Mouse (Mus musculus) neural tube, embryonic 15.5 days (tissue): ENCODE results near the gene Xkr7. TPM values are rescaled to one million over a fixed set of nuclear protein-coding genes. Genes with fewer than 3 reads are reported as not detected.
A peak's percentile ranks its signal among the peaks of the same experiment; 100 is the strongest.

Experiments
- ATAC-seq: fragments of 200-750 bp; cut with Nextera tagmentation; 2 replicates; pipeline ENCODE4 v1.8.0; 2017; ENCODE audit warnings: mild to moderate bottlenecking, moderate TSS enrichment, moderate library complexity; ENCODE audit not compliant: low FRiP score
- H3K27ac ChIP-seq: fragments of 300-500 bp; sonication (generic); replicated peaks from 2 replicates; pipeline ENCODE4 v1.5.1; 2015; ENCODE audit warnings: mild to moderate bottlenecking, inconsistent platforms
- H3K27me3 ChIP-seq: fragments of 300-500 bp; sonication (generic); replicated peaks from 2 replicates; pipeline ENCODE4 v1.6.1; 2015; ENCODE audit warnings: inconsistent platforms
- H3K36me3 ChIP-seq: fragments of 300-500 bp; sonication (generic); 2 replicates; pipeline ENCODE4 v1.6.1; 2015; ENCODE audit warnings: inconsistent platforms
- H3K4me1 ChIP-seq: fragments of 300-500 bp; sonication (generic); 2 replicates; pipeline ENCODE4 v1.6.1; 2015; ENCODE audit warnings: inconsistent platforms
- H3K4me2 ChIP-seq: fragments of 300-500 bp; sonication (generic); 2 replicates; pipeline ENCODE4 v1.6.1; 2015; ENCODE audit warnings: inconsistent platforms, mild to moderate bottlenecking, moderate library complexity
- H3K4me3 ChIP-seq: fragments of 300-500 bp; sonication (generic); replicated peaks from 2 replicates; pipeline ENCODE4 v1.5.1; 2015; ENCODE audit warnings: mild to moderate bottlenecking, inconsistent platforms
- H3K9ac ChIP-seq: fragments of 300-500 bp; sonication (generic); replicated peaks from 2 replicates; pipeline ENCODE4 v1.6.1; 2015; ENCODE audit warnings: mild to moderate bottlenecking, inconsistent platforms
- H3K9me3 ChIP-seq: fragments of 300-500 bp; sonication (generic); replicated peaks from 2 replicates; pipeline ENCODE4 v1.6.1; 2016; ENCODE audit warnings: inconsistent platforms
- WGBS: fragments of 180-500 bp; shearing (Covaris S2); methylation state at CpG from one replicate; pipeline ENCODE4 v1.1.7; 2015; ENCODE audit warnings: mixed read lengths; 5-methylcytosine and 5-hydroxymethylcytosine counted together
- polyA plus RNA-seq: library from polyadenylated mRNA; unstranded; fragments of >200 nt; fragmentation: Nextera tagmentation; extraction: Ambion mirVana; gene quantifications from 2 replicates; pipeline ENCODE4 v1.2.1, GENCODE M21; 2015

The Xkr7 gene
- polyA plus RNA-seq, 1 experiment from 2014 or later: 1.7 TPM

DNA sequence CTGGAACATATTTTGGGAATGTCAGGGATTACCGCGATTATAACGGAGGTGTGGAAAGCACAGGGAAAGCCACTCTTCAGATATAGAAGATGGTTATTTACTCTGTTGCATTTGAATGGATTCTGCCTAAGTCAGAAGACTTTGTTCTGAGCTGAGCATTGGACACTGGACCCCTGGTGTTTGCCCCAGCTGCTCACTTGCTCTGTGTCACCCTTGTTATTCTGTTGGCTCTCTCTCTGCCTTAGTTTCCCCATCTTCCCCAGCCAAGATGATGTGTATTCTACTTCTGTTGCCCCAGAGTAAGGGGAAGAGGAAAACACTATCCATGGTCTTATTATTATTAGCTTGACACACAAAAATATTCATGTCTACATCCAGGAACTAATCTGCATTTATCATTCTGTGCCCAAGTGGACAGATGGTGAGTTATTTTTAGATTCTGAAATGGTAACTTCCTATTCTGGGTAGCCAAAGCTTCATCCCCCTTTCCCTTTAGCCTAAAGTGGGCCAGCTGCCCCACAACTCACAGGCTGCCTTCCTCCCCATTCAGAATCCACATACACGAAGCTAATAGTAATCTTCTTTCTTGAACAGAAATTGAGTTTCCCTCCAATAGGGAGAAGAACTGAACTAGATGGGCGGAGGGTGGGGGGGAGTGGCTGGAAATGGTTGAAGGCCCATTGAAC, 2.0 kb downstream of the Xkr7 start:
- Histone ChIP-seq H3K9me3 (no peaks in the 10 kb centered on the region), H3K27ac (no peak overlapping the region), H3K9ac (peak overlapping the region; percentile 79; the same call in 1 of the 2 replicates), H3K4me2 (peak overlapping the region; percentile 85), H3K27me3 (no peaks in the 10 kb centered on the region), H3K4me3 (peak overlapping the region; percentile 76), H3K4me1 (peaks cover 53% of the 10 kb centered on the region), H3K36me3 (no peaks in the 10 kb centered on the region)
- no peak for ATAC-seq
- WGBS: 71% methylated on average over 5 of the region's 5 CpGs

- H3K27me3 ChIP-seq: no peaks in the 10 kb centered on the region
- WGBS: 48% methylated on average over 2 of the region's 2 CpGs
- ATAC-seq: no peak
- H3K27ac ChIP-seq: no peak overlapping the region
- H3K9me3 ChIP-seq: no peaks in the 10 kb centered on the region
- no peaks in the 10 kb centered on the region for H3K36me3 ChIP-seq
- no peak overlapping the region for H3K4me2 ChIP-seq
- H3K4me1 ChIP-seq: peaks cover 43% of the 10 kb centered on the region
- no peak overlapping the region for H3K4me3 ChIP-seq
- no peak overlapping the region for H3K9ac ChIP-seq
Observed at GRCm38 (mm10) chr2:153036690-153037089, 5.0 kb downstream of the Xkr7 start.

DNA sequence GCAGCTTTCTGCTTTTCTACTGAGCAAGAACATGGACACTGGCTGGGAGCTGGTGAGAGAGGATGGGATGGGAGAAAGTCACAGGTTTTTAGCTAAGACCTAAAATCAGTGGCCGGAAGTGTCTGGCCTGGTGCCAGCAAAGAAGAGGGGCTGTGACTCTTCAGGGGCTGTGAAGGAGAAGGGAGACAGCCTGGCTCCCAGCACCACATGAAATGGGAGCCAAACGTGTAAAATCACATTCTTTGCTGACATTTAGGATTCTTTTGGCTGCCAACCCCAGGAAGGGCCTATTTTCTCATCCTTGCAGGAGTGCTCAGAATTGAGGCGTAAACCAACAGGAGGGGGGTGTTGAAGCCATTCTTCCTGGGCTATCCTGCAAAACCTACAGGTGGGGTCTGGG, 12.2 kb downstream of the Xkr7 start:
- Histone ChIP-seq H3K36me3 (no peaks in the 10 kb centered on the region), H3K4me1 (peaks cover 11% of the 10 kb centered on the region), H3K9me3 (no peaks in the 10 kb centered on the region), H3K9ac (no peak overlapping the region), H3K4me2 (no peak overlapping the region), H3K27me3 (no peaks in the 10 kb centered on the region), H3K27ac (no peak overlapping the region), H3K4me3 (no peak overlapping the region)
- ATAC-seq: no peak
- WGBS: 54% methylated on average over 3 of the region's 3 CpGs

GRCm38 (mm10) chr2:153045884-153046299, 14.2 kb downstream of the Xkr7 start:
- Histone ChIP-seq H3K4me3 (no peak overlapping the region), H3K27me3 (peaks cover 2% of the 10 kb centered on the region), H3K4me1 (peaks cover 19% of the 10 kb centered on the region), H3K4me2 (no peak overlapping the region), H3K9ac (no peak overlapping the region), H3K27ac (no peak overlapping the region), H3K36me3 (no peaks in the 10 kb centered on the region), H3K9me3 (no peaks in the 10 kb centered on the region)
- no peak for ATAC-seq
- WGBS: 36% methylated on average over 8 of the region's 8 CpGs

DNA sequence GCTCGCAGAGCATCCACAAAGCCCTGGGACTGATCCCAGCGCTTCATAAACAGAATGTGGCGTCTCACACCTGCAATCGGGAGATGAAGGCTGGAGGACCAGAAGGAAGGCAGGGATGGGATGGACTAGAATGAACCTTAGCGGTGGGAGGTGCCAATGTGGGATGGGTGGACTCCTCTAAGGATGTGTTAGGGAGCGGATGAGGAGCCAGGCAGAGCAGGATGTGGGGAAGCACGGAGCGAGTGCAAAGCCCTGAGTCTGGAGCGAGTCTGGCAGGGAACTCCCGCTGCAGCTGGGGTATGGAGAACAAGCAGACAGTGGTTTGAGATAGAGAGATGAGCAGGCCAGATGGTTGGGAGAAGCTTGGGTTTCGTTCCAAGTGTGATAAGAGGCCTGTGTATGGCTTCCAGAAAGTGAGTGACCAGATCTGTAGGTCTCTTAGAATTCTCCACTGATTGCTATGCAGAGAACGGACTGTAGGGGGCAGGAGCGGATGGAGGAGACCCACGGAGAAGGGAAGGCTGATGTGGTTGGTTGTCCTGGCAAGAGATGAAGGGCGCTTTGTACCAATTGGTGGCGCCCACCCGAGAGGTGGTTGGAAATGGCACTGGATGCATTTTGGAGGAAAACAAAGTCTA, 16.3 kb downstream of the Xkr7 start:
- 43% methylated on average over 17 of the region's 17 CpGs for WGBS
- ATAC-seq: no peak
- H3K4me2 ChIP-seq: no peak overlapping the region

GRCm38 (mm10) chr2:153049288-153049996, 17.8 kb downstream of the Xkr7 start:
- no peak overlapping the region for H3K4me2 ChIP-seq
- no peak overlapping the region for H3K4me3 ChIP-seq
- no peak; the same call in 1 of the 2 replicates for ATAC-seq
- no peak overlapping the region for H3K9ac ChIP-seq
- H3K4me1 ChIP-seq: peaks cover 27% of the 10 kb centered on the region
- no peaks in the 10 kb centered on the region for H3K9me3 ChIP-seq
- peak overlapping the region; percentile 57 for H3K27ac ChIP-seq
- peaks cover 5% of the 10 kb centered on the region for H3K36me3 ChIP-seq
- 50% methylated on average over 9 of the region's 9 CpGs for WGBS
- H3K27me3 ChIP-seq: peaks cover 18% of the 10 kb centered on the region

More for the DNA sequence above, 16.3 kb downstream of the Xkr7 start:
- peak overlapping the region; percentile 57; the same call in 1 of the 2 replicates for H3K27ac ChIP-seq
- H3K4me3 ChIP-seq: no peak overlapping the region
- H3K9me3 ChIP-seq: no peaks in the 10 kb centered on the region
- H3K9ac ChIP-seq: no peak overlapping the region
- peaks cover 26% of the 10 kb centered on the region for H3K4me1 ChIP-seq
- peaks cover 13% of the 10 kb centered on the region for H3K27me3 ChIP-seq
- no peaks in the 10 kb centered on the region for H3K36me3 ChIP-seq

- H3K27ac ChIP-seq: 0 out of 2 replicates have a peak overlapping the region, but pooled peaks have one; percentile 24
- no peak overlapping the region for H3K4me2 ChIP-seq
- H3K27me3 ChIP-seq: peaks cover 18% of the 10 kb centered on the region
- ATAC-seq: no peak
- peaks cover 11% of the 10 kb centered on the region for H3K36me3 ChIP-seq
- H3K4me3 ChIP-seq: no peak overlapping the region
- peaks cover 27% of the 10 kb centered on the region for H3K4me1 ChIP-seq
- no peak overlapping the region for H3K9ac ChIP-seq
- 82% methylated on average over 4 of the region's 4 CpGs for WGBS
- no peaks in the 10 kb centered on the region for H3K9me3 ChIP-seq
Observed at GRCm38 (mm10) chr2:153049997-153050358, 18.3 kb downstream of the Xkr7 start.

- Histone ChIP-seq H3K4me1 (peaks cover 22% of the 10 kb centered on the region), H3K36me3 (peaks cover 18% of the 10 kb centered on the region), H3K4me3 (no peak overlapping the region), H3K4me2 (no peak overlapping the region), H3K27me3 (peaks cover 18% of the 10 kb centered on the region), H3K9me3 (no peaks in the 10 kb centered on the region), H3K27ac (no peak overlapping the region), H3K9ac (no peak overlapping the region)
- ATAC-seq: no peak
- WGBS: 89% methylated on average over 6 of the region's 6 CpGs
Observed at GRCm38 (mm10) chr2:153051095-153051494, 19.4 kb downstream of the Xkr7 start.

GRCm38 (mm10) chr2:153051537-153051936, 19.9 kb downstream of the Xkr7 start:
- Histone ChIP-seq H3K27ac (no peak overlapping the region), H3K9me3 (no peaks in the 10 kb centered on the region), H3K4me3 (no peak overlapping the region), H3K27me3 (peaks cover 18% of the 10 kb centered on the region), H3K9ac (no peak overlapping the region), H3K36me3 (peaks cover 22% of the 10 kb centered on the region), H3K4me2 (no peak overlapping the region), H3K4me1 (peaks cover 20% of the 10 kb centered on the region)
- ATAC-seq: no peak
- 83% methylated on average over 9 of the region's 9 CpGs for WGBS

DNA sequence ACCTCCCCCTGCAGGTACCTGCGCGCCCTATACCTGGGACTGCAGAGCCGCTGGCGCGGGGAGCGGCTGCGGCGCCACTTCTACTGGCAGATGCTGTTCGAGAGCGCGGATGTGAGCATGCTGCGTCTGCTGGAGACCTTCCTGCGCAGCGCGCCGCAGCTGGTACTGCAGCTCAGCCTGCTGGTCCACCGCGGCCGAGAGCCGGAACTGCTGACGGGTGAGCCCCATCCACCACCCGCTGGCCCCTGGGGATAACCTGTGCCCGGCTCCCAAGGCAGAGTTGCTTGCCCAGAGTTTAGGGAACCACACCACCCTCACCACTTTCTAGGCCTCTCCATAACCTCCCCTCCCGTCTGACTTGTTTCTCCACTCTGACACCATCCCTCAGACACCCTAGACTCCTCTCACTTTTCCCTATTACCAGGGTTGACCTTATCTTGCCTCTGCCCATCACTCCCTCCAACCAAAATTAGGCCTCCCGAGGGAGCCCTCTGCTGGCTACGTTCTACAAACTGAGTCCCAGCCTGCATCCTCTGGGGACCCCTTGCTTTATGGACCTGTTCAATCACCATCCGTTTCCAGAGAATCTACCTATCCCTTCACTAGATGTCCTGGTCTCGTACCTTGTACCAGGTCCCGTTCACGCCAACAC, 21.2 kb downstream of the Xkr7 start:
- H3K4me3 ChIP-seq: no peak overlapping the region
- 8% methylated on average over 30 of the region's 30 CpGs for WGBS
- no peak overlapping the region for H3K27ac ChIP-seq
- H3K9me3 ChIP-seq: no peaks in the 10 kb centered on the region
- H3K9ac ChIP-seq: no peak overlapping the region
- peak overlapping the region; percentile 20; the same call in 1 of the 2 replicates for H3K4me2 ChIP-seq
- no peak for ATAC-seq
- H3K4me1 ChIP-seq: peaks cover 20% of the 10 kb centered on the region
- peaks cover 18% of the 10 kb centered on the region for H3K27me3 ChIP-seq
- peaks cover 28% of the 10 kb centered on the region for H3K36me3 ChIP-seq

DNA sequence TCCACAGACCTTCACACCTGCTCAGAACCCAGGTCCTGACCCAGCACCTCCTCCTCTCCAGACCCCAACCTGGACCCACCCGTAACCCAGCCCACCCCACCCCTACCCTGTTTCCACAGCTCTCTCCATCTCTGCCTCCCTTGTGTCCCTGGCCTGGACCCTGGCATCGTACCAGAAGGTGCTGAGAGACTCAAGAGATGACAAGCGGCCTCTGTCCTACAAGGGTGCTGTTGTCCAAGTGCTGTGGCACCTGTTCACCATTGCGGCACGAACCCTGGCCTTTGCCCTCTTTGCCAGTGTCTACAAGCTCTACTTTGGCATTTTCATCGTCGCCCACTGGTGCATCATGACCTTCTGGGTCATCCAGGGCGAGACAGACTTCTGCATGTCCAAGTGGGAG, 22.2 kb downstream of the Xkr7 start:
- ATAC-seq: no peak

More for the DNA sequence above, 22.2 kb downstream of the Xkr7 start:
- Histone ChIP-seq H3K36me3 (peaks cover 28% of the 10 kb centered on the region), H3K4me3 (no peak overlapping the region), H3K27ac (no peak overlapping the region), H3K9me3 (no peaks in the 10 kb centered on the region), H3K4me1 (peaks cover 17% of the 10 kb centered on the region), H3K9ac (no peak overlapping the region), H3K27me3 (peaks cover 18% of the 10 kb centered on the region), H3K4me2 (no peak overlapping the region)
- 91% methylated on average over 8 of the region's 8 CpGs for WGBS
